Mouse (Mus musculus): ENCODE data around the gene Gm37240. TPM values are rescaled to one million over a fixed set of nuclear protein-coding genes. Genes with fewer than 3 reads are reported as not detected.

Gm37240 gene
- total RNA-seq, 1 experiment from 2014 or later, result 0.93 TPM

GRCm38 (mm10) chr3:84474981-84475775 lies 1412.1 kb downstream of the Gm37240 start:
- no peak for ATAC-seq (ENCODE audit: extremely low read depth, insufficient number of reproducible peaks, low FRiP score, poor library complexity, severe bottlenecking)

DNA sequence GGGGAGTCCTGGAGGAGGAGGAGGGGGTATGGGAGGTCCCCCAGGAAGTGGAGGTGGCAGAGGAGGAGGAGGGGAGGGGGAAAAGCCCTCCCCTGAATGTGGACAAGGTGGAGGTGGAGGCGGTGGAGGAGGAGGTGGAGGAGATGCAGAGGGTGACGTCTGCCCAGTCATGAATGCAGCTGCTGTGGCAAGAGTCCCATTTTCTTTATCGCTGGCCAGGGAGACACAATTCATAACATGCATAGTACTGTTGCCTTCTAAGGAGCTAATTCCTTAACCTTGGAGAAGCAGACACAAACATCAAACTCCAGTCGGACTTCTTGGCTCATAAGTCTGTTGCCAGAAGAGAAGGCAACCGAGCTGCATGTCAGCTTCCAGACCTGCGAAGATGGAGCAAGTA lies 1412.9 kb downstream of the Gm37240 start:
- ATAC-seq (ENCODE audit: extremely low read depth, insufficient number of reproducible peaks, low FRiP score, poor library complexity, severe bottlenecking), result no peak

DNA sequence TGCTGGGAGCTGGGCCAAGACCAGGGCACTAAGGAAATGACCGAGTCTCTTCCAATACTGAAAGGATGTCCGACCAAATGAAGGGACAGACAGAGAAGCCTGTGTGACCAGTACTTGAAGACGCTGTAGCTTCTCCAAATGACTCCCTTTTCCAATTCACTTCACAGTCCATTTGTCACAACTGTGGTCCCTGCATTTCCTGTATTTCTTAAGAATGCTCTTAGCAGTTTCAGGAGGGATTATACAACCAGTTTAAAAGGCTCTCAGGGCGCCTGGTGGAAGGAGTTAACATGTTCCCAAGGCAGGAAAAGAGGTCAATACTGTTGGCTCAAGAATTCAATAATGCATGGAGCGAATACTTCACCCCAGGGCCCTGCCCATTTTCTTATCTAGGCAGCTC lies 1414.4 kb downstream of the Gm37240 start:
- ATAC-seq (ENCODE audit: extremely low read depth, insufficient number of reproducible peaks, low FRiP score, poor library complexity, severe bottlenecking), result no peak

- ATAC-seq (ENCODE audit: extremely low read depth, insufficient number of reproducible peaks, low FRiP score, poor library complexity, severe bottlenecking), result no peak
These were observed 1414.8 kb downstream of the Gm37240 start for GRCm38 (mm10) chr3:84472527-84472926.

DNA sequence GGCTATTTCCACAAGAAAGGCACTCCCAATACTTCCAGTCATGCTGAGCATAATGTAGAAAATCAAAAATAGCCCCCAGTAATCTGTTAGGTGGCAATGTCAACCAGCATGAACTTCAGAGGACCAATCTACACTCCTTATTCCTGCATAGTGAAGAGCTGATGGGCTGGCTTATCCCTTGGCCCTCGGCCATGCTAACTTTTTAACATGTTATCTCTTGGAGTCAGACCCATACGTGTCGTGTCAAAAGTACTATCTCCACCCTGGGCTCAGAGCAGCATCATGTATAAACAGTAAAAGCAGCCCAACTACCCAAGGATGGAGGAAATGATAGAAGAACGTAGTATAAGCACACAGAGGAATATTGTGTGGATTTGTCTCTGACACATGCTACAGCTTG lies 1416.2 kb downstream of the Gm37240 start:
- no peak for ATAC-seq (ENCODE audit: extremely low read depth, insufficient number of reproducible peaks, low FRiP score, poor library complexity, severe bottlenecking)

DNA sequence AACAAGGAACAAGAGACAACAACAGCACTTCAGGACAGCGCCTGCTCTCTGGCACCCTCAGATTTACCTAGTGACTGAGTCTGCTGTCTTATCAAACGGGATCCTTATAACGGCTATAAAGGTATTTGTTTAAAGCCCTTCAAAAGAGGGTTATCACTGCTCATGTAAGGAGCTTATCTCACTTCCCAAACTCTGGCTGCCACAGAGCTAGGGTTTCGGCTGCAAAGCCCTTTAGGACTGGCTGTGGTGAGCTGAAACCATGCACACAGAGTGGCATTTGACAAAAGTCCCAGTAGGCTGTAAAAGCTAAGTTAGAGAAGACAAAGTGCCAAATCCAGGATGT lies 1419.2 kb downstream of the Gm37240 start:
- no peak for ATAC-seq (ENCODE audit: extremely low read depth, insufficient number of reproducible peaks, low FRiP score, poor library complexity, severe bottlenecking)

DNA sequence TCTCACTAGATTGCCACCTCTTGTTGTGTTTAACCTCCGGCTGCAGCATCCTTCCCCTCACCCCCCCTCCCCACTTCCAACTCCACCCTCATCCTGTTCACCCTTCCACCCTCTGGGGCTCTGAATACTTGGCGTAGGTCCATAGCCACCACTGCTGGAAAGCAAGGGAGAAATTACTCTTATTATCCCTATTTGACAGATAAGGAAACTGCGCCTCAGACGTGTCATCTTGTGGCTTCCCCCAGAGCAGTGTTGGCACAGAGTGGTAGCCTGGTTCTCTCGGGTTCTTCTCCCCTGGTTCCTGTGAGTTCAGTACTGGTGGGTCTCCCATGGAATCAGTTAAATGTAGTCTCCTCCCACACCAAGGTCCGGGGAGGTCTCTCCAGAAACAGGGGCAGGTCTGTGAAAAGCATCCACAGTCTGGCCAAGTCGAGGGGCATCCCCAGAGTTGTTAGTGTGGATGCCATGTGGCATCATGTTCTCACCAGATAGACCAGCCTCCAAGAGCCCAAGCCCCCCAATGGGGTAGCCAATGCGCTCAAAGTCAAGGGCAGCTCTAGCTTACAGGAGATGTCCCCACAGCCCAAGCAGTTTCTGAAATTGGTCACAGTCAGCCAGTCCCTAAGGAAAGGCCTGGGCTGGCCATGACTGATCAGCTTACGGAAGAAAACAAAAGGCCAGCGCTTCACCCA lies 1419.8 kb downstream of the Gm37240 start:
- ATAC-seq (ENCODE audit: extremely low read depth, insufficient number of reproducible peaks, low FRiP score, poor library complexity, severe bottlenecking), result no peak

DNA sequence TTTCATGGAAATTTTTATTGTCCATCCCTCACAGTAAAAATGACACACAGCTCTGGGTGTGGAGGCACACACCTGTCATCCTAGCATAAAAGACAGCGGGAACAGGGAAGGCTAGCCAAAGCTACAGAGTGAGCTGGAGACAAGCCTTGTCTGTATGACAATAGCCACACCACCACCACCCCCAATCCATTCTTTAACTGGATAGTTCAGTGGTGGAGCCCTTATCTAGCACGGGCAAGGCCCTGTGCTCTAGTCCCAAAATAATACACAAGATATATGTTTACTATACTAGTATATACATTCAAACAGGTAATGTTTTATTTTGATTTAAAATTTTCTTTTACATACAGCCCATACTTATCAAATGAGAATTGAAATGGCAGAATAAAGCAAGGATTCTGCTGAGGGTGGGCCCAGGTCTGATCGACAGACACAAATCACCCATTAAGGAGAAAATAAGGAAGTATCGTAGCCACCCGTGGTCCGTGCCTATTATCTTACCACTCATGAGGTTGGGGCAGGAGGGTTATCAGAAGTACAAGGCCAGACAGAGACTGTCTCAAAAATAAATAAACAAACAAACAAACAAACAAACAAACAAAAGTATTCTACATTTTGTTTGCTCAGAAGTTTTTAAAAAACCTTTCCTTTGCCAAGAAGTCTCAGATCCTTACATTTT lies 1421.4 kb downstream of the Gm37240 start:
- ATAC-seq (ENCODE audit: extremely low read depth, insufficient number of reproducible peaks, low FRiP score, poor library complexity, severe bottlenecking), result no peak

DNA sequence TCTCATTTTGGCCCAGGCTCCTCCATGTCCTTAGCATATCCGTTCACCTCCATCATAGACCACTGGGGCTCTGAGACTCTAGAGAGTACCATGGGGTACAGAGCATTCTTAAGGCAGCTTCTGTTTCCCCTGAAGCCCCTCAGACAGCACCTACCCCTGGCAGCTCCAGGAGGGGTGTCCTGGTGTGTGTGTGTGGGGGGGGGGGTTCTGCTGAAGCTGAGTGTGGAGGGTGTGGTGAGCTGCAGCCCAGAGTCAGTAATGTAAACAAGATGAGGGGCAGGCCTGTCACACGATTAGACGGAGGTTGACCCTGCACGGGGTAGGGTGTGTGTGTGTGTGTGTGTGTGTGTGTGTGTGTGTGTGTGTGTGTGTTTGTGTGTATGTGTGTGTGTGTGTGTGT lies 1425.6 kb downstream of the Gm37240 start:
- no peak for ATAC-seq (ENCODE audit: extremely low read depth, insufficient number of reproducible peaks, low FRiP score, poor library complexity, severe bottlenecking)

- ATAC-seq (ENCODE audit: extremely low read depth, insufficient number of reproducible peaks, low FRiP score, poor library complexity, severe bottlenecking), result 0 out of 2 replicates have a peak, but pooled peaks have one; percentile 36
These were observed 1426.4 kb downstream of the Gm37240 start for GRCm38 (mm10) chr3:84460952-84461351.

DNA sequence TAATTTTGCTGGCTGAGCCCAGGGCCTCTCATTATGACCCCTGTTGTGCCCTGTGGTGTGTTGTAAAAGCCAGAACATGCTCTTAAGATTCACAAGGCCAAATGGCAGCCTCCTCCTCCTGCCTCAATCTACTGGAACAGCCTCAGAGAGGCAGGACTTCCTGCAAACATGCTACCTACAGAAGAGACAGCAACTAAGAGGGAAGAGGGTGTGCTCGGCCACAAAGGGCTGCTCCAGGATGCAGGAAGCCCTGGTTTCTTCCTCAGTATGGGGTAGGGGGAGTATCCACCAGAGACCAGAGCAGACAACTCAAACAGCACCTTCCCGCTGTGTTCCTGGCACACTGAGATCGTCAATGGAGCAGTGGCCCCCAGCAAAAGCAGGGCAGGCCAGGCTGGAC lies 1426.8 kb downstream of the Gm37240 start:
- ATAC-seq (ENCODE audit: extremely low read depth, insufficient number of reproducible peaks, low FRiP score, poor library complexity, severe bottlenecking), result no peak

DNA sequence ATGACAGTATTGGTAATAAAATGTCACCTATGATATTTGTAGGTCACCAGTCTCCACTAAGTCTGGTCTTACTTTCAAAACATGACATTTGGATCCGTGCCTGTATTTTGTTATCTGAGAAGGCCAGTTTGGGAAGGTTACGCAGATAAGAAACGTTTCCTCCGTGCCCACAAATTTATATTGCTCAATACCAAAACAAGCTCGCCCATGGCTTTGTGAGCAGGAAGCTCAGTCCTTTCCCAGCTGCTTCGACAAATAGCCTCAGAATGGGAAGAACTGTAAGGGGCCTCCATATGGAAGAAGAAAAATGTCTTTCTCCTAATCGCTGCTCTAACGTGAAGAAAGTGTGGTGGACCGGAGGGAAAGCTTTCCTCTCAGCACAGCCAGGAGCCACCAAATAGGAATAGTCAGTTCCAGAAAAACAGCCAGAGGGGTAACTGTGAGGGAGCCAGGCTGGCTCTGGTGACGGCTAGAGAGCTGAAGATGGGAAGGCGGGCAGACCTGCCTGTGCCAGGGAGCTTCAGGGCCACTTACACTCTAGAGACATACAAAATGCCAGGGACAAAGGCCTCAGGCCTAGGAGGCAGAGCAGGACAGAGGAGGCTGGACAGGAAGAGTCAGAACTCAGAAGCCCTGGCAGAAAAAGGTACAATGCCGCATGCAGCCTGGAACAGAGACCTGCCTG lies 1431.4 kb downstream of the Gm37240 start:
- ATAC-seq (ENCODE audit: extremely low read depth, insufficient number of reproducible peaks, low FRiP score, poor library complexity, severe bottlenecking), result no peak

DNA sequence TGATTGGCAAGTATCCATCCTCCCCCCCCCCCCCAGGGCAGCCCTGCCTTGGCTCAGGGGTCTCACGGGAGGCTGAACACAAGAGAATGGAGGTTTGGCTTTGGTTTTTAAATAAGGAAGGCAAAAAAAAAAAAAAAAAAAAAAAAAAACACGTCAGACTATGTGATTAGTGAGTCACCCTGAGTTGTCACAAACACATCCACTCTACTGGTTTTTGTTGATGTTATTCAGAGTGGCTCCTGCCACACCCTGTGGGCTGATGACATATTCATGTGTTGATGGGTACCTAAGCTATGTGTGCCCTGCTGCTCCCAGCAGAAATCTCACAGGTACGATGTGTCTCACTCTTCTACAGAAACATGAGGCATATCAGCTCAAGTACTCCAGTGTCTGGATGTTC lies 1436.7 kb downstream of the Gm37240 start:
- no peak for ATAC-seq (ENCODE audit: extremely low read depth, insufficient number of reproducible peaks, low FRiP score, poor library complexity, severe bottlenecking)

- no peak for ATAC-seq (ENCODE audit: extremely low read depth, insufficient number of reproducible peaks, low FRiP score, poor library complexity, severe bottlenecking)
These were observed 1438.3 kb downstream of the Gm37240 start for GRCm38 (mm10) chr3:84449015-84449414.

- no peak for ATAC-seq (ENCODE audit: extremely low read depth, insufficient number of reproducible peaks, low FRiP score, poor library complexity, severe bottlenecking)
These were observed 1439.5 kb downstream of the Gm37240 start for GRCm38 (mm10) chr3:84447803-84448202.

Other genes starting within 250 kb of the Gm37240 start
- gene Fam160a1, start 70.2 kb downstream of the Gm37240 start, total RNA-seq (2017), result 0.81 and 0.86 TPM in 2 replicates
- 0.23 and 0.49 TPM in 2 replicates for gene Glt28d2, start within 50 bp of the Gm37240 start, total RNA-seq (2017)
- 0.86 and 0.93 TPM in 2 replicates for gene Sh3d19, start 83.6 kb upstream of the Gm37240 start, total RNA-seq (2017)
- gene Prss48, start 115.0 kb upstream of the Gm37240 start, total RNA-seq (2017), result not detected in 2 replicates

Data from neutrophil, adult 5-6 weeks (primary cell).